Comparison of ENCODE assay signal across 25 mouse cellular contexts in genomic region chr7:92363386-92363785, GRCm38 (mm10).
"Had no signal": no experiment of that assay in that cellular context is flagged by ENCODE, and none has a peak within 500 bp of the region (broad histone marks: within the 10 kb centered on the region; RNA-seq: fewer than 3 reads in every experiment).

No protein-coding gene starts in this region.

- H3K27ac ChIP-seq: heart, embryonic 10.5 days; hindbrain, embryonic 10.5 days; hindbrain, embryonic 12.5 days; hindbrain, embryonic 15.5 days; hindbrain, postnatal 0 days; kidney, embryonic 15.5 days; kidney, postnatal 0 days; limb, embryonic 15.5 days; liver, embryonic 12.5 days; liver, embryonic 14.5 days had no signal

- H3K27me3 ChIP-seq: heart, embryonic 12.5 days; hindbrain, embryonic 12.5 days; hindbrain, embryonic 15.5 days; kidney, embryonic 15.5 days; limb, embryonic 15.5 days; liver, embryonic 12.5 days had no signal

- H3K9ac ChIP-seq: heart, embryonic 12.5 days; hindbrain, embryonic 12.5 days; hindbrain, embryonic 15.5 days; kidney, embryonic 15.5 days; limb, embryonic 15.5 days; liver, embryonic 12.5 days; liver, embryonic 14.5 days had no signal

- H3K4me2 ChIP-seq: heart, embryonic 12.5 days; hindbrain, embryonic 12.5 days; hindbrain, embryonic 15.5 days; kidney, embryonic 15.5 days; limb, embryonic 15.5 days; liver, embryonic 12.5 days had no signal

- ATAC-seq: hindbrain, postnatal 0 days; intestine, embryonic 16.5 days; liver, embryonic 12.5 days had no signal

- DNase-seq: gastrocnemius, postnatal 14 days; gastrocnemius, postnatal 36 days; heart, adult 18-20 months; heart, postnatal 10 days; heart, postnatal 4 days; kidney, adult 11 months; kidney, adult 2 months; kidney, adult 9 months; kidney, postnatal 14 days; kidney, postnatal 36 days; layer of hippocampus, adult 9-11 months; layer of hippocampus, postnatal 36 days; left cerebral cortex, postnatal 4 days had no signal

- H3K36me3 ChIP-seq: heart, embryonic 10.5 days; heart, embryonic 12.5 days; hindbrain, embryonic 10.5 days; hindbrain, embryonic 12.5 days; hindbrain, embryonic 15.5 days; kidney, embryonic 15.5 days; limb, embryonic 15.5 days; liver, embryonic 12.5 days had no signal

- H3K9me3 ChIP-seq: heart, embryonic 10.5 days; heart, embryonic 12.5 days; hindbrain, embryonic 10.5 days; hindbrain, embryonic 12.5 days; hindbrain, embryonic 15.5 days; kidney, embryonic 15.5 days; limb, embryonic 15.5 days; liver, embryonic 12.5 days had no signal

- H3K4me1 ChIP-seq: heart, embryonic 10.5 days; heart, embryonic 12.5 days; hindbrain, embryonic 10.5 days; hindbrain, embryonic 12.5 days; kidney, embryonic 15.5 days; liver, embryonic 12.5 days had no signal

- H3K4me3 ChIP-seq: heart, embryonic 10.5 days; heart, embryonic 12.5 days; hindbrain, embryonic 10.5 days; hindbrain, embryonic 12.5 days; hindbrain, embryonic 15.5 days; kidney, embryonic 15.5 days; limb, embryonic 15.5 days; liver, embryonic 12.5 days had no signal
